9 mouse cellular contexts compared by ENCODE assay signal in genomic region chr3:95990413-95990941, GRCm38 (mm10). TPM values are rescaled to one million over a fixed set of nuclear protein-coding genes. Genes with fewer than 3 reads are reported as not detected.
DNase-seq lines count a peak whose midpoint lies in the region; ATAC-seq and TF ChIP-seq lines count a peak whose summit lies in the region.
"Had no signal": no experiment of that assay in that cellular context is flagged by ENCODE, and none has a peak within 500 bp of the region (broad histone marks: within the 10 kb centered on the region; RNA-seq: fewer than 3 reads in every experiment).

No protein-coding gene starts in this region.

- ATAC-seq in kidney, embryonic 14.5 days (ENCODE audit: low FRiP score, low TSS enrichment) = no peak
- ATAC-seq in Patski = peak; percentile 19
- ATAC-seq in intestine, embryonic 16.5 days = no peak

- no peaks in the 10 kb centered on the region for H3K9me3 ChIP-seq in kidney, embryonic 14.5 days (ENCODE audit: control insufficient read depth, low read length)
- no peaks in the 10 kb centered on the region for H3K9me3 ChIP-seq in intestine, embryonic 16.5 days (ENCODE audit: control insufficient read depth, low read length)
- H3K9me3 ChIP-seq in midbrain, embryonic 10.5 days (replicated peaks) = no peaks in the 10 kb centered on the region

- WGBS in kidney, embryonic 14.5 days = 84% methylated on average over 12 of the region's 12 CpGs
- 79% methylated on average over 12 of the region's 12 CpGs for WGBS in intestine, embryonic 16.5 days
- WGBS in midbrain, embryonic 10.5 days = 92% methylated on average over 12 of the region's 12 CpGs

- H3K27ac ChIP-seq in kidney, embryonic 14.5 days (ENCODE audit: low read depth, low read length) = peak overlapping the region; percentile 17; the same call in 1 of the 2 replicates
- H3K27ac ChIP-seq in intestine, embryonic 16.5 days (ENCODE audit: low read length) = 0 out of 2 replicates have a peak overlapping the region, but pooled peaks have one; percentile 9
- H3K27ac ChIP-seq in midbrain, embryonic 10.5 days (replicated peaks) = no peak overlapping the region

- POLR2A ChIA-PET in Patski (lab: Charles Lee) = interaction anchor here (1.3 kb wide), 1 partner anchor 68 kb away, joined by 3 read pairs; the partner anchor contains the start of gene Vps45

- H3K27me3 ChIP-seq in kidney, embryonic 14.5 days (ENCODE audit: control insufficient read depth, insufficient read depth, low read length) = no peaks in the 10 kb centered on the region
- no peaks in the 10 kb centered on the region for H3K27me3 ChIP-seq in Patski
- H3K27me3 ChIP-seq in intestine, embryonic 16.5 days (replicated peaks; ENCODE audit: control insufficient read depth, insufficient read depth, low read length) = no peaks in the 10 kb centered on the region
- H3K27me3 ChIP-seq in midbrain, embryonic 10.5 days (ENCODE audit: low read depth, poor library complexity, severe bottlenecking) = no peaks in the 10 kb centered on the region

- DNase-seq in kidney, postnatal 10 days = no peak
- peak; percentile 83 for DNase-seq in 3T3-L1 (ENCODE audit: low read depth, low spot score)
- DNase-seq in Patski (ENCODE audit: low read depth, low spot score) = no peak
- DNase-seq in midbrain, embryonic 10.5 days (ENCODE audit: low spot score) = no peak
- no peak for DNase-seq in right cerebral cortex, postnatal 10 days (ENCODE audit: low spot score in 2 of 2)
- DNase-seq in left cerebral cortex, adult 11 months (ENCODE audit: low spot score) = no peak

- CTCF ChIA-PET in Patski (lab: Charles Lee) = no interaction called here

- H3K36me3 ChIP-seq in kidney, embryonic 14.5 days (ENCODE audit: control insufficient read depth, insufficient read depth, low read length) = peaks cover 53% of the 10 kb centered on the region
- H3K36me3 ChIP-seq in intestine, embryonic 16.5 days (ENCODE audit: control insufficient read depth, insufficient read depth, low read length) = peaks cover 4% of the 10 kb centered on the region; the same call in 1 of the 2 replicates
- peaks cover 70% of the 10 kb centered on the region for H3K36me3 ChIP-seq in midbrain, embryonic 10.5 days

- TF ChIP-seq CTCF in Patski (IDR thresholded peaks at IDR 0.05) = no peak

- H3K4me2 ChIP-seq in kidney, embryonic 14.5 days (replicated peaks; ENCODE audit: low read depth, low read length) = no peak overlapping the region
- H3K4me2 ChIP-seq in intestine, embryonic 16.5 days (ENCODE audit: low read depth, low read length) = no peak overlapping the region
- H3K4me2 ChIP-seq: midbrain, embryonic 11.5 days had no signal

- peaks cover 30% of the 10 kb centered on the region for H3K4me1 ChIP-seq in kidney, embryonic 14.5 days (ENCODE audit: control insufficient read depth, insufficient read depth, low read length)
- peaks cover 25% of the 10 kb centered on the region for H3K4me1 ChIP-seq in intestine, embryonic 16.5 days (ENCODE audit: control insufficient read depth, insufficient read depth, low read length)
- H3K4me1 ChIP-seq in midbrain, embryonic 10.5 days = peaks cover 60% of the 10 kb centered on the region

- in situ Hi-C loops in Patski (cut with MboI; ENCODE audit: low pct_unique_long_range_greater_than_20kb) = no loop called here

- H3K4me3 ChIP-seq in kidney, embryonic 14.5 days (ENCODE audit: low read length) = no peak overlapping the region
- no peak overlapping the region for H3K4me3 ChIP-seq in intestine, embryonic 16.5 days (ENCODE audit: low read length)
- no peak overlapping the region for H3K4me3 ChIP-seq in midbrain, embryonic 10.5 days

- H3K9ac ChIP-seq in kidney, embryonic 14.5 days (ENCODE audit: low read depth, low read length) = no peak overlapping the region
- no peak overlapping the region for H3K9ac ChIP-seq in intestine, embryonic 16.5 days (ENCODE audit: low read depth, low read length)

RNA-seq across cellular contexts. Expression of gene Plekho1, which starts 5.3 kb away (rescaled TPM):
- 39.3 and 48.0 TPM in 2 replicates for polyA plus RNA-seq in kidney, embryonic 14.5 days (2014; fragmentation: Nextera tagmentation; extraction: Ambion mirVana)
- polyA plus RNA-seq in Patski (2021) = 118 TPM
- 17.3 and 17.7 TPM in 2 replicates for polyA plus RNA-seq in intestine, embryonic 16.5 days (2015; fragmentation: Nextera tagmentation; extraction: Ambion mirVana)
- 66.8 and 69.0 TPM in 2 replicates for polyA plus RNA-seq in midbrain, embryonic 10.5 days (2016; fragmentation: Nextera tagmentation; extraction: Ambion mirVana)
